Mouse (Mus musculus) frontal cortex, adult 2 months (tissue): ENCODE measurements around the gene Zfp781. TPM values are rescaled to one million over a fixed set of nuclear protein-coding genes. Genes with fewer than 3 reads are reported as not detected.
"Not testable (repeated sequence)": the region's sequence is repeated elsewhere in the genome, so short reads cannot be mapped to it uniquely, and the experiment has no call there.

Source experiments
- DNase-seq, 2 experiments: peaks; one replicate each; pipeline ENCODE4 v3.0.0; 2022; ENCODE audit warnings: low spot score in 1 of 2; ENCODE audit errors: extremely low spot score in 1 of 2
- polyA plus RNA-seq: library from polyadenylated mRNA; depleted of rRNA; stranded (reverse); fragments of >200 nt; gene quantifications from 2 replicates; pipeline ENCODE4 v1.2.3, GENCODE M21; 2012; rRNA removed

Gene Zfp781
- 2.5 and 2.9 TPM in 2 replicates for polyA plus RNA-seq

DNA sequence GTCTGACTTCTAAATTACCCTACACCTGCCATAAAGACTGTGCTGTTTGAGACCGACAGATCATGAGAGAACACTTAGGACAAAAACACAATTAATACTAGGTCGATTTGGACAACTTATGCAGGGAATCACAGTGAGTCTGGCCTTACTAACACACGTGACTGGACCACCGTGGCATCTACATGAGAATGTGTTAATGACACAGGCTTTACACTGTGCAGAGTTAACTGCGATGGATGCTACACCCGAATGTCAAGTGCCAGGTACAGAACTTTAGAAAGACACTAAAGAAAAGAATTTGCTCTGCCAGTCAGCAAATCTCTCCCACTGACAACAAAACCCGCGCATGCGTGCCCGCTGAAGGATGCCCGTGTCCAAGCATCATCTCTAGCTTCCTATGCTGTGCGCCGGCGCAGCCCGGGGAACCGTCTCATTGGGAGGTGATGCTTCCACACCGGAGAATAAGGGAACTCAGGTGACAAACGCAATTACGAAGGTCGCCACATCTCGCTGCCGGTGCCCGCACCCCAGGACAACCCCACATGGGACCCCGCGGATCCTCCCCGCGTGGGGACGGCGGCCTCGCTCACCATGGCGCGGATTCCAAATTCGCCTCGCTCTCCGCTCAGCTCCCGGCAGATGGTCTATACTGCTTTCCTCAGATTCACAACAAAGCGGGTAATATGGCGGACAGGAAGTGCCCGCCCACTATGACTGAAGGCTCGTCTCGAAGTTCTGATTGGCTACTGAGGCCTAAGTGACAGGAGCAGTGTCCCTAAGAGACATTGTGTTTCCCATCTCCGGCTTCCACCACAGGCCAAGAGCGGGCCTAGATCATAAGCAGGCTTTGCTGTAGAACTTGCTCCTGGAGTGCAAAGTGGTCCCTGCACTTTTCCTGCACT is at the start of gene Zfp781:
Gene Zfp781 (minus strand): TSS at position 639 of the 902 bp plus-strand sequence.
- not testable (repeated sequence) for DNase-seq

DNA sequence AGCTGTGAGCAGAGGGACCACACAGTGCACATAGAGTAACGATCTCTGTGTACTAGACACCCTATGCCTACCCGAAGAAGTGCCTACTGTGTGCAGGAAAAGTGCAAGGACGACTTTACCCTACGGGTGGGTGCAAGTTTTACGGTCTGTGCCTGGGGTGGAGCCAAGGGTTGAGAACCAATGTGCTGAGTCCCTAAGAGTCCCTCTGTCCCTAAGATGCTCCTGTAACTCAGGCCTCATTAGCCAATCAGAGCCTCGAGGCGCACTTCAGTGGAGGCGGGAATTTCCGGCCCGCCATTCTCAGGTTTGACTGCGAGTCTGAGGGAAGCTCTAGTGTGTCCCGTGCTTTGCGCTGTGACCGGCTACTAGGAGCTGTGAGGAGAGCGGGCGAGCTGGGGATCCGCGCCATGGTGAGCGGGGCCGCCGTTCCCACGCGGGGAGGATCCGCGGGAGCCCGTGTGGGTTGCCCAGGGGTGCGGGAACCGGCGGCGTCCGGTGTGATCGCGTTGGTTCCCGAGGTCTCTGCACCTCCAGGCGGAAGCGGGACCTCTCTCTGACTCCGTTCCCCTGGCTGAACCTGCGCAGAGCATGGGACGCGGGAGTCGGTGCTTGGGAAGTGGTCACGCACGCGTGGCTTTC is 48.2 kb upstream of the Zfp781 start:
- DNase-seq, result not testable (repeated sequence)

DNA sequence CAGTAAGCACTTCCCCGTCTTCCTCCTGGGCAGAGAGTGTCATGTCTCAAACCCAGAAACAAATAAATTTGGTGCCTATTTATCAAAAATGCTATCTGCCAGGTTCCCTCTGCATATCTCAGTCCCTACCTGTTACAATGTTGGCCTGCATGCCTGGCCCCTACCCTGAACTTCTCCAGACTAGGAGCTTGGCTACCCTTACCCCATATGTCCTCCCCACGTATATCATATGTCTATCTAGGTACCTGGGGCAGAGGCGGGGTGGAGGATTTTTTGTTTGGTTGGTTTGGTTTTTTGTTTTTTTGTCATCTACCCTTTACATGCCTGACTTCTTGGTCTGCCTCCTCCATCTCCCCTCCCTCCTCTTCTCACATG is 451 bp upstream of the Zfp781 start:
- DNase-seq, result not testable (repeated sequence)

DNA sequence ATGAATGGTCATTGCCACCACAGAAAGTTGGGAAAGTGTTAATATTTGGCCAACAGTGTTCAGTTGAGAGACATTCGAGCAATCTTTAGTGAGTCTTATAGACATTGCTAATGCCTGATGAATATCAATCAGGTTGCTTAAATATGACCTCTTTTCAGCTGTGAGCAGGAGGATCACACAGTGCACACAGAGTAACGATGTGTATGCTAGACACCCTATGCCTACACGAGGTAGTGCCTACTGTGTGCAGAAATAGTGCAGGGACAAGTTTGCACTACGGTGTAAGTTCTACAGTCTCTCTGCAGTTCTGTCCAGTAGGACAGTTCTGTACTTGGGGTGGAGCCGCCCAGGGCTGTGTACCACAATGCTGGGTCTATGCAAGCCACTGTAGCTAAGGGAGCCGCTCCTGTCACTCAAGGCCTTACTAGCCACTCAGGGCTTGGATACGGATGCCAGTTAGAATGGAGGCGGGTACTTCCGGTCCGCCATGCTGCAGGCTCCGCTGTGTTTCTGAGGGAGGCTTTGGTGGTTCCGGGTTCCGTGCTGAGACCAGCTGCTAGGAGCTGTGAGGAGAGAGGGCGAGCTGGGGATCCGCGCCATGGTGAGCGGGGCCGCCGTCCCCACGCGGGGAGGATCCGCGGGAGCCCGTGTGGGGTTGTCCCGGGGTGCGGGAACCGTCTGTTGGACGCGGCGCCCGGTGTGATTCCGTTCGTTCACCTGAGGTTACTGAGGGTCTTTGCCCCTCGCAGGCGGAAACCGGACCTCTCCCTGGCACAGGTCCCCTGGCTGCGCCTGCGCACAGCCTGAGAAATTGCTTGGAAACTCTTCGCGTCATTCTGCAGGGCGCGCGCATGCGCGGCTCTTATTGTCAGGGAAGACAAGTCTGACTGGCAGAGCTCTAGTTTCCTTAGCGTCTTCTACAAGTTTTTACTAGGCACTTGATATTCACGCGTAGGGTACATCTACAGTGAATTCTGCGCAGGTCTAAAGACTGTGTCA is 66.6 kb downstream of the Zfp781 start, which contains the start of gene Gm32687:
Gene Gm32687 (plus strand): TSS at position 526 of the 999 bp plus-strand sequence.
- DNase-seq, result peak in 1 of 2 experiments; percentile 1

Other genes starting within 250 kb of the Zfp781 start
- gene Zfp433, start 225.7 kb downstream of the Zfp781 start, polyA plus RNA-seq, result 6.4 and 6.5 TPM in 2 replicates
- 6.4 and 8.2 TPM in 2 replicates for gene Gm3055, start 159.3 kb downstream of the Zfp781 start, polyA plus RNA-seq
- 0.36 and 0.72 TPM in 2 replicates for gene Gm4767, start 118.3 kb downstream of the Zfp781 start, polyA plus RNA-seq
- gene Gm32687, start 66.5 kb downstream of the Zfp781 start, polyA plus RNA-seq, result 3.4 and 5.0 TPM in 2 replicates
- 7.1 and 7.7 TPM in 2 replicates for gene Zfp873, start 117.6 kb upstream of the Zfp781 start, polyA plus RNA-seq
- gene BC024063, start 152.9 kb upstream of the Zfp781 start, polyA plus RNA-seq, result 1.6 and 2.3 TPM in 2 replicates
- 3.1 and 3.7 TPM in 2 replicates for gene AU041133, start 197.5 kb upstream of the Zfp781 start, polyA plus RNA-seq